Mouse (Mus musculus): ENCODE data around the gene Six1. TPM values are rescaled to one million over a fixed set of nuclear protein-coding genes. Genes with fewer than 3 reads are reported as not detected.

The Six1 gene
- polyA plus RNA-seq, 1 experiment from 2014 or later, result 62.4 TPM

DNA sequence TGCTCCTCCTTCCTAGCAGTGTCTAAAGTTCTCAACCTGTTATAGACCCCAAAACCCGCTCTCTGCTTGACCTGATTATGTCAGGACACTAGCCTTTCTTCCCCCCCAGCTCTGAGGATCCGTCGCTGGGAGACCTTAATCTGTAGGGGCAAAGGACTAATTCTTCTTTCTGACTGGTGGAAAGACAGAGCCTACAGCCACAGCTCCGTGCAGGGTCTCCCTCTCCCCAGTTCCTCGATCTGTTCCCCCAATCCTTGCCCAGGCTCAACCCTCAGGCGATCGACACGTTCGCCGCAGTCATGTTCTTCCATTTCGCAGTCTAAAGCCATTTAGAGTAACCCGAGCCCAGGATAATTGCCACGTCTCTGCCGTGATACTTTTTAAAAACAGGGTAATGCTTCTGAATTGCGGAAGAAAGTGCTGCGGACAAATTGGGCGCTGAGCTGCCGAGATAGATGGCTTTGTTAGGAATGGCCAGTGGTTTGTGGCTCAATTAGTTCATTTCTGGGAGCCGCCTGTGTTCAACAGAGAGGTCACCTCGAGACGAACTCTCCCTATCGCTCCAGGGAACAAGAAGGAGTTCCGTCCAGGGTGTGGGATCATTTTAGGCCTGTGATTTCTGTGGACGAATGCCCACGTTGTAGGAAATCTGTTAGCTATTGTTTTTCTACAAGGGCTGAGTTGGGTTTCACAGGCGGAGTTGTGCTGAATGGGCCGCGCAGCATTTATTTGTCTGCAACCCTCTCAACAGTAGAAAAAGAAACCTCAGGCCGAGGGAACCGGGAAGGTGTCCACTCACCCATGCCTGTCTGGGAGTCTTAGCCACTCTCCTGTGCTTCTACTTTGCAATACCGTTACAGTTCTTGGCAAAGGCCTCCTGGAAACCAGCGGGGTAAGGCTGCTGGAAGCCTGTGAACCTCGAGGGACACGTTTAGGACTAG, 766 bp downstream of the Six1 start:
- peak overlapping the region; percentile 89 for H3K27ac ChIP-seq (replicated peaks; ENCODE audit: low read depth, low read length)
- peak overlapping the region; percentile 65 for H3K9ac ChIP-seq (replicated peaks; ENCODE audit: low read length)
- peaks cover 6% of the 10 kb centered on the region for H3K4me1 ChIP-seq (ENCODE audit: control insufficient read depth, insufficient read depth, low read length)
- peak overlapping the region; percentile 58 for H3K4me2 ChIP-seq (ENCODE audit: low read depth, low read length)
- ATAC-seq (replicated peaks; ENCODE audit: insufficient number of reproducible peaks, low FRiP score, low TSS enrichment, low read depth) (no peak; the same call in 1 of the 2 replicates), DNase-seq (ENCODE audit: low spot score) (peak; percentile 74)
- H3K27me3 ChIP-seq (ENCODE audit: control insufficient read depth, insufficient read depth, low read length), result peaks cover 6% of the 10 kb centered on the region; the same call in 1 of the 2 replicates
- peak overlapping the region; percentile 37 for H3K4me3 ChIP-seq (ENCODE audit: low read depth, low read length)
- H3K9me3 ChIP-seq (replicated peaks; ENCODE audit: control insufficient read depth, low read length), result no peaks in the 10 kb centered on the region
- 1% methylated on average over 34 of the region's 34 CpGs for WGBS
- no peaks in the 10 kb centered on the region for H3K36me3 ChIP-seq (replicated peaks; ENCODE audit: control insufficient read depth, insufficient read depth, low read depth, low read length)

DNA sequence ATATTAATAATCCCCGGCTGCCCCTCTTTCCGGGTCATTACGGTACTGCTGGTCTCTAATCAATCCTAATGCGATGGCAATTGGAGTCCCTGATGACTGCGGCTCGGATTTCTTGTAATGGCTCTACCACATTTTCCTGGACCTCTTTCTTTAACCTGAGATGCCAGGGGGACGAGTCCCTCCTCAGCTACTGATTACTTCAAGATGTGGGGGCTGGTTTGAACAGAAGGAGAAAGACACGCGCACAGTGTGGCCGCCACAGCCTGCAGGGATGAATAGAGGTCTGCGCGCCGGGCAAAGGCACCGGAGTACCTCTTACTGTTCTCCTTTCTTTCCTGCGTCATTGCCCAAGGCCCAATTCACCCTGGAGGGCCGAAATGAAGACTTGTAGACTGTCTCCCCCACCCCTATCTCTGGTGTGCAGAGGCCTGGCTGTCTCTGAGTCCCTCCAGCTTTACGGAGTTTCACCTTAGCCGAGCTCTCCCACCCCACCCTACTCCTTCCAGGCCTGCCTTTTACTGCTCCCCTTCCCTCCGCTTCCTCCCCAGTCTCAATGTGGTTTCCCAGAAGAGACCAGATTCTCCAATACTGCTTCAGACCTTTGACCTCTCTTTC, 1.5 kb downstream of the Six1 start:
- WGBS, result under 1% methylated on average over 19 of the region's 19 CpGs
- Histone ChIP-seq H3K4me2 (ENCODE audit: low read depth, low read length) (peak overlapping the region; percentile 58), H3K36me3 (replicated peaks; ENCODE audit: control insufficient read depth, insufficient read depth, low read depth, low read length) (no peaks in the 10 kb centered on the region), H3K27ac (replicated peaks; ENCODE audit: low read depth, low read length) (peak overlapping the region; percentile 89), H3K9me3 (replicated peaks; ENCODE audit: control insufficient read depth, low read length) (no peaks in the 10 kb centered on the region), H3K9ac (replicated peaks; ENCODE audit: low read length) (peak overlapping the region; percentile 65), H3K27me3 (ENCODE audit: control insufficient read depth, insufficient read depth, low read length) (peaks cover 6% of the 10 kb centered on the region; the same call in 1 of the 2 replicates), H3K4me1 (ENCODE audit: control insufficient read depth, insufficient read depth, low read length) (peaks cover 6% of the 10 kb centered on the region), H3K4me3 (ENCODE audit: low read depth, low read length) (peak overlapping the region; percentile 37)
- DNase-seq (ENCODE audit: low spot score) (peak; percentile 97), ATAC-seq (replicated peaks; ENCODE audit: insufficient number of reproducible peaks, low FRiP score, low TSS enrichment, low read depth) (peak; percentile 60)

DNA sequence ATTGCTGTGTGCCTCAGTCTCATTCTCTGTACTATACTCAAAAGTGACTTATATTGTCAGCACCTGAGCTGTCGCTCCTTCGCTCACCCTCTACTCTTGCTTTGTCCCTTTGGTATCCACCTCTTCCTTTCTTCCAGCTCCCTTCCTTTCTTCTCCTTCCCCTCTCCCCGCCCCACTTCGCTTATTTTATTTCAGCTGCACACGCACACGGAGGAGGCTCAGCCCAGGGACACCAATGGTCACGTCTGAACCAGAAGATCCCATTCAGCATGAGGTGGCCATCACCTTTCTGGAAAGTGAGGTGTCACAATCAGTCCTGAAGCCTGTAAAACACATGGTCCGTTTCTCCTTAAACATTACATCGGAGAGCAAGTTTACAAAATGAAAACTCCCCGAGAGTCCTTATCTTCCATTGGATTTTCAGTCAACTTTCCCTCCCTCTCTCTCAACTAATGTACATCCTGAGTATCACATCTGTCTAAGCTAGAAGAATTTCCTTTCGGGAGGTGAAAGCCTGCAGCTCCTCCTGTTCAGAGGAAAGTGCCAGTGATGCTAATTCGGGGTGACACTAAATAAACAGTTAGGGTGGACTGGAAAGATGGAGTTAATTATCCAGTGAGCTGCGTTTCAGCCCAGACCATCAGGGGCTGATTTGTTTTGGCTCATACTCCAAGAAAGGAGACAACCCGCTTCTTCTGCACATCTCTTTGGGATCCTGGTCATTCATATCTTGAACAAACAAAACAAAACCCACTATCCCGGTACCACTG, 2.7 kb downstream of the Six1 start:
- no peaks in the 10 kb centered on the region for H3K36me3 ChIP-seq (replicated peaks; ENCODE audit: control insufficient read depth, insufficient read depth, low read depth, low read length)
- WGBS, result under 1% methylated on average over 15 of the region's 15 CpGs
- H3K27me3 ChIP-seq (ENCODE audit: control insufficient read depth, insufficient read depth, low read length), result peaks cover 10% of the 10 kb centered on the region; the same call in 1 of the 2 replicates
- H3K9ac ChIP-seq (replicated peaks; ENCODE audit: low read length), result peak overlapping the region; percentile 46
- peak overlapping the region; percentile 14; the same call in 1 of the 2 replicates for H3K4me3 ChIP-seq (ENCODE audit: low read depth, low read length)
- peak overlapping the region; percentile 31 for H3K27ac ChIP-seq (replicated peaks; ENCODE audit: low read depth, low read length)
- no peaks in the 10 kb centered on the region for H3K9me3 ChIP-seq (replicated peaks; ENCODE audit: control insufficient read depth, low read length)
- peak overlapping the region; percentile 57 for H3K4me2 ChIP-seq (ENCODE audit: low read depth, low read length)
- ATAC-seq (replicated peaks; ENCODE audit: insufficient number of reproducible peaks, low FRiP score, low TSS enrichment, low read depth) (no peak), DNase-seq (ENCODE audit: low spot score) (peak; percentile 92)
- H3K4me1 ChIP-seq (ENCODE audit: control insufficient read depth, insufficient read depth, low read length), result peaks cover 6% of the 10 kb centered on the region

DNA sequence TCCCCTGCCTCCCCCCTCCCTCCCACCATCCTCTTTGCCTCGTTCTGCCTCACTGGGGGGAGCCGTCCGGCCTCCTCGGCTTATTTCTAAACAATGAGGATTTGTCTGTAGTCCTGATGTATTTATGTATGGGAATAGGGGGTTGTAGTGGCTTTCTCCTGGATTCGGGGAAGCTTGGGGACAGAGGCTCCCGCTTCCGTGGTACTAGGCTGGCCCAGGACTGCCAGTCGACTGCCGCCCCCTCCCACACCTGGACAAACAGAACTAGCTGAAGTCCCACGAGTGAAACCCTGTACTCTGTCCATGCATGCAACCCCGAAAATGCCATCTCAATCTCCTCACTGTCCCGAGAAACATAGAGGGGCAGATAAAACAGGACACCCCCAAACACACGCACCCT, 3.4 kb downstream of the Six1 start:
- under 1% methylated on average over 13 of the region's 13 CpGs for WGBS
- Histone ChIP-seq H3K27ac (replicated peaks; ENCODE audit: low read depth, low read length) (peak overlapping the region; percentile 29), H3K4me3 (ENCODE audit: low read depth, low read length) (peak overlapping the region; percentile 14), H3K36me3 (replicated peaks; ENCODE audit: control insufficient read depth, insufficient read depth, low read depth, low read length) (no peaks in the 10 kb centered on the region), H3K9ac (replicated peaks; ENCODE audit: low read length) (peak overlapping the region; percentile 46), H3K9me3 (replicated peaks; ENCODE audit: control insufficient read depth, low read length) (no peaks in the 10 kb centered on the region), H3K4me1 (ENCODE audit: control insufficient read depth, insufficient read depth, low read length) (peaks cover 6% of the 10 kb centered on the region), H3K4me2 (ENCODE audit: low read depth, low read length) (peak overlapping the region; percentile 57), H3K27me3 (ENCODE audit: control insufficient read depth, insufficient read depth, low read length) (peaks cover 14% of the 10 kb centered on the region; the same call in 1 of the 2 replicates)
- ATAC-seq (replicated peaks; ENCODE audit: insufficient number of reproducible peaks, low FRiP score, low TSS enrichment, low read depth) (no peak), DNase-seq (ENCODE audit: low spot score) (no peak)

DNA sequence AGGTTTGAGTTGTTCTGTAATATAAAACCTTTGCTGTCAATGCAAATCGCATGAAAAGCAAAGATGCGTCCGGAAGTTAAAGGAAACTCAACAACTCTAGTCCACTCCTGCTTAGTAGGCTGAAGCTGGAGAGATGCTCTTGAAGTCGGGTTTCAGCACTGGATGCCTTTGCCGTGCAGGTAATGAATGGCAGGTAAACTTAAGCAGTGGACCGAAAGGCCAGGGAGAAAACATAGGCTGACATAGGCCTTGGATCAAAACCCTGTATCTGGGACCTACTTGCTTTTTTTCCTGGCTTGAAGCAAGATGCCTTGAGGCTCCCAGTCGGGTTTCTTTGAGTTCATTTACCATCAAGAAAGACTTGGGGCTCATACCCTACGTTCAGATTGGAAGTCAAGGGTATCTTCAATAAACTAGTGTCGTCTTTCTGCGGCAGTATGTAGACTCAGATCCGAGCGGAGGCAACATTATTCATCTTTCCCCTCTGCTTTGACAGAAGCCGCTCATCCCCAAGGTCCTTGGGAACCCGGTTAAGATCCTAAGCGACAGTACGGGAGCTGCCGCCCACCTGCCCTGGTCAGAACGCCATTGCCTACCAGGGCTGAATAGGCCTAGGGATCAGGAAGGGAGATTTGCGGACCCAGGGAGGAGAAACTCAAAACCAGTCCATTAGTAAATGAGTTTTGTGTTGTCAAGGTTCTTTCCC, 4.0 kb downstream of the Six1 start:
- DNase-seq (ENCODE audit: low spot score), result peak; percentile 20
- Histone ChIP-seq H3K36me3 (replicated peaks; ENCODE audit: control insufficient read depth, insufficient read depth, low read depth, low read length) (no peaks in the 10 kb centered on the region), H3K4me3 (ENCODE audit: low read depth, low read length) (peak overlapping the region; percentile 3), H3K27me3 (ENCODE audit: control insufficient read depth, insufficient read depth, low read length) (peaks cover 14% of the 10 kb centered on the region; the same call in 1 of the 2 replicates), H3K9ac (replicated peaks; ENCODE audit: low read length) (no peak overlapping the region; the same call in 1 of the 2 replicates), H3K4me1 (ENCODE audit: control insufficient read depth, insufficient read depth, low read length) (peaks cover 6% of the 10 kb centered on the region), H3K4me2 (ENCODE audit: low read depth, low read length) (peak overlapping the region; percentile 57), H3K27ac (replicated peaks; ENCODE audit: low read depth, low read length) (peak overlapping the region; percentile 29; the same call in 1 of the 2 replicates), H3K9me3 (replicated peaks; ENCODE audit: control insufficient read depth, low read length) (no peaks in the 10 kb centered on the region)
- WGBS, result 2% methylated on average over 19 of the region's 19 CpGs
- ATAC-seq (replicated peaks; ENCODE audit: insufficient number of reproducible peaks, low FRiP score, low TSS enrichment, low read depth), result no peak

DNA sequence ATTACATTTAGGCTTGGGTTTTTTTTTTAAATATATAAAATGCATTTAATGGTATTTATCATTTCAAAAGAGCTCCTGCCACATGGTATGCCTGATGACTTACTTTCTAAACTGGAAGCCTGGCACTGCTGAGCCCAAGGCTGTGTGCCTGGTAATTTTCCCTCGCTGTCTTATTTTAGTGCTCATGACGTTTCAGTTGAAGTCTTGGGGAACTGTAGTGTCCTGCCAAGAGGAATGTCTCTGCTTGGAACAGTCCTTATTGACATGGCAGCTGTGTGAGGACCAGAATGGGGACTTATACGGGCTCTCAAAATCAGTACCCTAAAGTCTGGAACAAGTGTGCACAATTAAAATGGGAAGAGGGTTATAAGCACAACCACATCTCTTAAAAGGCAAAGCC, 5.2 kb downstream of the Six1 start:
- Histone ChIP-seq H3K27ac (replicated peaks; ENCODE audit: low read depth, low read length) (no peak overlapping the region), H3K4me2 (ENCODE audit: low read depth, low read length) (no peak overlapping the region), H3K4me1 (ENCODE audit: control insufficient read depth, insufficient read depth, low read length) (peaks cover 6% of the 10 kb centered on the region), H3K9me3 (replicated peaks; ENCODE audit: control insufficient read depth, low read length) (no peaks in the 10 kb centered on the region), H3K9ac (replicated peaks; ENCODE audit: low read length) (no peak overlapping the region), H3K36me3 (replicated peaks; ENCODE audit: control insufficient read depth, insufficient read depth, low read depth, low read length) (no peaks in the 10 kb centered on the region), H3K27me3 (ENCODE audit: control insufficient read depth, insufficient read depth, low read length) (peaks cover 14% of the 10 kb centered on the region; the same call in 1 of the 2 replicates), H3K4me3 (ENCODE audit: low read depth, low read length) (no peak overlapping the region)
- DNase-seq (ENCODE audit: low spot score) (peak; percentile 10), ATAC-seq (replicated peaks; ENCODE audit: insufficient number of reproducible peaks, low FRiP score, low TSS enrichment, low read depth) (no peak)
- WGBS, result 3% methylated on average over 3 of the region's 3 CpGs

DNA sequence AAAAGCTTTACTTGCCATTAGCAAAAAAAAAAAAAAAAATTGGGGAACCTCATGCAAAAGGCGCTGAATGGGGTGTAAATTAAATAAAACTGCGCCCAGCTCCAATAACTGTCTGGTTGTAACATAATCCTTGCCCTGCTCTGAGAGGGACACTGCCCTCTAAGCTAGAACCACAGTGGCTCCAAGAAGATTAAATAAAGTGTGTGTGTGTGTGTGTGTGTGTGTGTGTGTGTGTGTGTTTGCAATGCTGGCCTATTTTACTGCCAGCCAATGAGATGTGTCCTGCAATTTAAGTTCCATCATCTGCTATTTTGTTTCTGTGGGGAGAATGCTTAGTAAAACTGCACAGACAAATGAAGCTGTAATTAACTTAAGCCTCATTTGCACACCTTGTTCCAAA, 6.1 kb downstream of the Six1 start:
- H3K4me1 ChIP-seq (ENCODE audit: control insufficient read depth, insufficient read depth, low read length), result peaks cover under 1% of the 10 kb centered on the region
- WGBS, result 1% methylated on average over 2 of the region's 2 CpGs
- H3K9ac ChIP-seq (replicated peaks; ENCODE audit: low read length), result no peak overlapping the region
- no peaks in the 10 kb centered on the region for H3K9me3 ChIP-seq (replicated peaks; ENCODE audit: control insufficient read depth, low read length)
- ATAC-seq (replicated peaks; ENCODE audit: insufficient number of reproducible peaks, low FRiP score, low TSS enrichment, low read depth), result no peak
- no peak overlapping the region for H3K4me2 ChIP-seq (ENCODE audit: low read depth, low read length)
- DNase-seq (ENCODE audit: low spot score), result peak; percentile 45
- peaks cover 14% of the 10 kb centered on the region; the same call in 1 of the 2 replicates for H3K27me3 ChIP-seq (ENCODE audit: control insufficient read depth, insufficient read depth, low read length)
- H3K27ac ChIP-seq (replicated peaks; ENCODE audit: low read depth, low read length), result no peak overlapping the region
- H3K4me3 ChIP-seq (ENCODE audit: low read depth, low read length), result no peak overlapping the region
- no peaks in the 10 kb centered on the region for H3K36me3 ChIP-seq (replicated peaks; ENCODE audit: control insufficient read depth, insufficient read depth, low read depth, low read length)

All from embryonic facial prominence, embryonic 11.5 days (tissue).